Mouse (Mus musculus): ENCODE results near the gene Slc16a13. TPM values are rescaled to one million over a fixed set of nuclear protein-coding genes. Genes with fewer than 3 reads are reported as not detected.

The Slc16a13 gene
- polyA plus RNA-seq, 1 experiment from 2014 or later: 7.4 TPM

Other genes starting within 250 kb of the Slc16a13 start
- gene Ctdnep1, start 239.9 kb downstream of the Slc16a13 start, polyA plus RNA-seq (2018): 102 to 235 TPM (median 115 TPM) in 3 replicates
- gene Elp5, start 238.5 kb downstream of the Slc16a13 start, polyA plus RNA-seq (2018): 29.9 to 51.5 TPM (median 43.1 TPM) in 3 replicates
- 791 to 1,264 TPM (median 1,032 TPM) in 3 replicates for gene Gabarap, start 229.9 kb downstream of the Slc16a13 start, polyA plus RNA-seq (2018)
- 62.4 to 122 TPM (median 77.3 TPM) in 3 replicates for gene Phf23, start 225.3 kb downstream of the Slc16a13 start, polyA plus RNA-seq (2018)
- 10.8 to 21.7 TPM (median 11.8 TPM) in 3 replicates for gene Dvl2, start 220.5 kb downstream of the Slc16a13 start, polyA plus RNA-seq (2018)
- gene Acadvl, start 205.7 kb downstream of the Slc16a13 start, polyA plus RNA-seq (2018): 31.8 to 39.7 TPM (median 37.2 TPM) in 3 replicates
- gene Dlg4, start 204.1 kb downstream of the Slc16a13 start, polyA plus RNA-seq (2018): 4.4 to 6.6 TPM (median 4.6 TPM) in 3 replicates
- gene Asgr1, start 167.0 kb downstream of the Slc16a13 start, polyA plus RNA-seq (2018): not detected in 3 replicates
- gene Asgr2, start 128.4 kb downstream of the Slc16a13 start, polyA plus RNA-seq (2018): 1.5 to 3.4 TPM in 2 of 3 replicates, not detected in the other
- gene Mgl2, start 90.7 kb downstream of the Slc16a13 start, polyA plus RNA-seq (2018): 1.6 to 5.1 TPM (median 3.1 TPM) in 3 replicates
- gene Clec10a, start 64.9 kb downstream of the Slc16a13 start, polyA plus RNA-seq (2018): 10.4 to 103 TPM (median 37.8 TPM) in 3 replicates
- not detected in 3 replicates for gene Slc16a11, start 8.3 kb downstream of the Slc16a13 start, polyA plus RNA-seq (2018)
- 0.14 TPM in 1 of 3 replicates, not detected in the others for gene Bcl6b, start 8.7 kb upstream of the Slc16a13 start, polyA plus RNA-seq (2018)
- gene 0610010K14Rik, start 16.9 kb upstream of the Slc16a13 start, polyA plus RNA-seq (2018): 55.0 to 61.6 TPM (median 59.2 TPM) in 3 replicates
- gene Gm21988, start 18.8 kb upstream of the Slc16a13 start, polyA plus RNA-seq (2018): 2.6 to 6.0 TPM (median 4.8 TPM) in 3 replicates
- 534 to 573 TPM (median 562 TPM) in 3 replicates for gene Rnasek, start 18.8 kb upstream of the Slc16a13 start, polyA plus RNA-seq (2018)
- gene Alox12, start 34.3 kb upstream of the Slc16a13 start, polyA plus RNA-seq (2018): 0.09 to 0.95 TPM (median 0.17 TPM) in 3 replicates
- not detected in 3 replicates for gene Alox12e, start 101.6 kb upstream of the Slc16a13 start, polyA plus RNA-seq (2018)
- gene Alox15, start 131.0 kb upstream of the Slc16a13 start, polyA plus RNA-seq (2018): not detected in 3 replicates
- gene Pelp1, start 189.0 kb upstream of the Slc16a13 start, polyA plus RNA-seq (2018): 16.8 to 21.8 TPM (median 20.3 TPM) in 3 replicates
- 230 to 319 TPM (median 312 TPM) in 3 replicates for gene Arrb2, start 211.6 kb upstream of the Slc16a13 start, polyA plus RNA-seq (2018)
- gene Med11, start 230.9 kb upstream of the Slc16a13 start, polyA plus RNA-seq (2018): 29.8 to 44.9 TPM (median 39.4 TPM) in 3 replicates
- 2.4 to 5.2 TPM (median 4.4 TPM) in 3 replicates for gene Zmynd15, start 238.4 kb upstream of the Slc16a13 start, polyA plus RNA-seq (2018)
- gene Cxcl16, start 238.9 kb upstream of the Slc16a13 start, polyA plus RNA-seq (2018): 84.4 to 133 TPM (median 111 TPM) in 3 replicates

Measured in macrophage (primary cell).